Mouse (Mus musculus) kidney, postnatal 4 days (tissue): ENCODE results near the gene Pdpk1.
"Not testable (repeated sequence)": the region's sequence is repeated elsewhere in the genome, so short reads cannot be mapped to it uniquely, and the experiment has no call there.

ENCODE experiments used
- DNase-seq, 2 experiments: peaks; one replicate each; pipeline ENCODE4 v3.0.0; 2021; ENCODE audit warnings: mixed read lengths in 2 of 2

Pdpk1 gene

GRCm38 (mm10) chr17:24162584-24163175 lies 12.0 kb upstream of the Pdpk1 start:
- DNase-seq = peak; percentile 57 to 71

DNA sequence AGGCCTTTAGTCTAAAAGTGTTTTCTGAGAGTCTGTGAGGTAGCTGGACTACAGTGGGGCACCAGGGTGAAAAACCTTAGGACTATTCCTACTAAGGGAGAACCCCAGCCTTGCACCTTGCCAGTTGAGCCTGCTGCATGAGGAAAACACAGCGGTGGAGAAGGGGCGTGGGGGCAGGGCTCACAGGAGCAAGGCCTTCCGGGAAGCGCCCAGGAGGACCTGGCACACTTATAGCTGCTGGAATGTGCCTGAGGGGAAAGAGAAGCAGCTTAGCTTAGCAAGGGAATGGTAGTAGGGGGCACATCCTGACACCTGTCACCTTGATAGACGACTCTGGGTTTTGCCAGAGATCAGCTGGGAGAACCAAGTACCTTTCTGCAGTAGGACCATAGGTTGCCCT lies 10.7 kb upstream of the Pdpk1 start:
- peak in 1 of 2 experiments; percentile 16 for DNase-seq

DNA sequence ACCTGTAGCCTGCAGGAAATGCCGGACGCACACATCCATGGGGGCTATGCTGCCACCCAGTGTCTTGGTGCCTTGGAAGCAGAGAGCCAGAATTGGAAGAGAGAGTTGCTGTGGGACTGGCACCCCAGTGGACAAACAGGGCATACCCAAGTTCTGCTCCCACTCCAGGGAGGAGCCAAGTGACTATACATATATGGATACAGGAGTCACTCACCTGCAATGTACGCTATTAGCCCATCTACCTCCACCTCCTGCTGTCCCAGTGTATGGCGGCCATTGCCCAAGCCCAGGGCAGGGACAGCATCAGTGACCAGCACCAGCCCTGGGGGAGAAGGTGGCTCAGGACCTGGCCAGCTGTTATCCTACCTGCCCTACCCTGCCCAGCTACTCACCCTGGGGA lies 6.8 kb upstream of the Pdpk1 start:
- no peak for DNase-seq

- DNase-seq = no peak
These were observed 6.4 kb upstream of the Pdpk1 start for GRCm38 (mm10) chr17:24157121-24157520.

DNA sequence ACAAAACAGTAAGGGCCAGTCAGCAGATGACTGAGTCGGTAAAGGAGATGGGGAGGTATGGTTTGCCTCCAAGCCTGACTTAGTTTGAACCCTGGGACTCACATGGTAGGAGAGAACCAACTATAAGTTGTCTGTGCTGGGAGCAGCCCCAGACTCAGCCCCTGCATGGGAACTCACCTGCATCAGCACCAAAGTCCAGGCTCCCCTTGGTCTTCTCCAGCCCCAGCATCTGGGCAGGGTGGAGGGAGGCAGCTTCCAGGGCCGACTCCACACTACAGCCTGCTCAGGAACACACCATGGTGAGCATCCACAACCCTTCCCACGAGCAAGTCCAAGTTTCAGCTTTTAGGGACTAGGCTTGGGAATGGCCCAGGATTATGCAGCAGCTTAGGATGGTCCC lies 5.7 kb upstream of the Pdpk1 start:
- DNase-seq = no peak

DNA sequence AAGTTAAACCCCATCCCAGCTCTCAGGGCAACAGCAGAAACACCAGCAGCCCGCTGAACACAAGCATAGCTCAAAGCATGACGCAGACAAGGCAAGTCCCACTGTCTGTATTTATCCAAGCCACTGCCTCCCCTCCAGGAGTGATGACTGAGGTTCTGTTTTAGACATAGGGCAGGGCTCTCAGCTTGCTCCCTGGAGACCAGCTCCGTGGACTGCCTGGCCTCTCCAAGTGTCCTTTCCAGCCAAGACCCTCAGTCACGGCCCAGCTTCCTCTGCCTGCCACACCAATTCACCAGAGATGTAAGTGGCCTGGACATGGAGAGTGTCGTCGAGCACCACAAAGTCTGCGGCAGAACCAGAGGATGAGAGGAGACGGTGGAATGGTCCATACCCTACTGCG lies 5.0 kb upstream of the Pdpk1 start:
- no peak for DNase-seq

DNA sequence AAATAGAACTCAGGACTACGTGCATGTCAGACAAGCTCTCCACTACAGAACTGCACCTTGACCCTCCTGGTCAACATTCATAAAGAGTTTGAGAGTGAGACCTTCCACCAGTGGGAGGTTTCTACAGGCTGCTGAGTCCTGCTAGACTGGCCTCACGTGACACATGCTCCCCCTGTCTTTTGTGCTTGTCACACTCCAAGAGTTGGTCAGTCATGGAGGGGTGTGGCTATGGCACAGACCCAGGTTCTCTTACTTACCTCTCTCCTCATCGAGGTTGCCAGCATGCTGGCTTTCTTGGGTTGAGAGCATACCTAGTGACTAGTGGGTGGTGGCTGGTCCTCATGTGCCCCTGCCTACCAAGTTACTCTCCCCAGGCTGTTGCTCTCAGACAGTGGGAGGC lies 3.7 kb upstream of the Pdpk1 start:
- peak; percentile 47 to 67 for DNase-seq

- DNase-seq = peak; percentile 88 to 92
These were observed 1.3 kb upstream of the Pdpk1 start for GRCm38 (mm10) chr17:24151890-24152563.

- DNase-seq = no peak
These were observed 658 bp upstream of the Pdpk1 start for GRCm38 (mm10) chr17:24151382-24151781.

DNA sequence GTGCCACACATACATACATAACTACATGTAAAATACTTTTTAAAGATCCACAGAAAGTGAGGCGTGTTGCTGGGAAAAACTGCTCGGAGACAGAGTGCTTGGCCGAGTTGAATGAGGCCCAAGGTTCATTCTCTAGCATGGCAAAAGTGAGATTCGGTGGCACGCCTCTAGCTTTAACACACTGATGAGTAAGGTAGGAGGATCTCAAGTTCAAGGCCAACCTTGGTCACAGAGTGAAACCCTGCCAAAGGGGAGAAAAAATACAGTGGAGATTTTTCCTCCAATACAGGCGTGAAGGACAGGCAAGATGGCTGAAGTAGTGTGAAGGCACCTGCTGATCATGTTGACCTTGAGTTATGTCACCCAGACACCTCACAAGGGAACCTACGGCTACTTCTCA lies 1.3 kb downstream of the Pdpk1 start:
- DNase-seq = no peak

- DNase-seq = no peak
These were observed 7.8 kb downstream of the Pdpk1 start for GRCm38 (mm10) chr17:24142897-24143296.

DNA sequence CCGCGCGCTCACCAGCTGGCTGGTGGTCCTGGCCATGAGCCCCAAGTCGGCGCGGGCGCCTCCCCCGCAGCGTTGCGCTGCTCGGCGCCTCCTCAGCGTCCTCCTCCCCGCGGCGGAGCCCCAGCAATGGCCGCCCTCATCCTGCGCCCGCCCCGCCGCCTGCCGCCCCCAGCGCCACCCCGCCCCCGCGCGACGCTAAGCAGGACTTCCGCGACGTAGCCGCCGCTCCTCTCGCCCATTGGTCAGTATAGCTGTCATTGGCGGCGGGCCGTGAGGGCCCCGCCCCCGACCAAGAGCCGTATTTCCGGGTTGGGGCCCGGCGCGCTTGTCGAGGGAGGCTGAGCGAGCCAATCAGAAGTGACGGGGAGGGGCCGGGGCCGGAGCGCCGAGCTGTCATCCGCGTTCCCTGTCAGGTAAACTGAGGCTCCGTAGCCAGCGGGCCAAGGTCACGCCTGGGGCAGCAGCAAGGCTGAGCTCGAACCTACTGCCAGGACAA lies 9.3 kb downstream of the Pdpk1 start:
- peak; percentile 97 to 99 for DNase-seq

GRCm38 (mm10) chr17:24140845-24141424 lies 9.8 kb downstream of the Pdpk1 start:
- peak; percentile 59 to 75 for DNase-seq

- DNase-seq = no peak
These were observed 10.8 kb downstream of the Pdpk1 start for GRCm38 (mm10) chr17:24139968-24140367.

GRCm38 (mm10) chr17:24139256-24139655 lies 11.5 kb downstream of the Pdpk1 start:
- no peak for DNase-seq

GRCm38 (mm10) chr17:24137226-24137880 lies 13.4 kb downstream of the Pdpk1 start:
- DNase-seq = no peak

DNA sequence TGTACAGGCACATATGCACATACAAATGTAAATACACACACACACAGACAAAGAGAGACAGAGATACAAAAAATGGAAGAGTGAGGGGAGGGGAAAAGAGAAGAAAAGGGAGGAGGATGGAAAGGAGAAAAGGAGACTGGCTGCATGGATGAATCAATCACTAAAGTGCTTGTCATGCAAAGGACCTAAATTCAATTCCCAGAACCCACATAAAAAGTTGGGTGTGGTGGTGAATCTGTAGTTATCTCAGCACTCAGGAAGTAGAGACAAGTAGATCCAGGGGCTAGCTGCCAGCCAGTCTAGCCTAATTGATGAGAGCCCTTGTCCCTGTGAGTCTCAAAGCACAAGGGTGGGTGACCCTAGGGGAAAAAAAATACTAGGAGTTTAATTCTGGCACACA lies 16.7 kb downstream of the Pdpk1 start:
- DNase-seq = no peak

DNA sequence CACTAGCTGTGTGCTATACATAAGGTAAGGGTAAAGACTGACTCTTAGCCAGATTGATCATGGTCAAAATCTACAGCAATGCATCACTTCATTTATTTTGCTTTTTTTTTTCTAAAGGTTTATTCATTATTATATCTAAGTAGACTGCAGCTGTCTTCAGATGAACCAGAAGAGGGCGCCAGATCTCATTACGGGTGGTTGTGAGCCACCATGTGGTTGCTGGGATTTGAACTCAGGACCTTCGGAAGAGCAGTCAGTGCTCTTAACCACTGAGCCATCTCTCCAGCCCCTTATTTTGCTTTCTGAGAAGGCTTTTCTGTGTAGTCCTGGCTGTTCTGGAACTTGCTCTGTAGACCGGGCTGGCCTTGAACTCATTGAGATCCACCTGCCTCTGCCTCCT lies 17.8 kb downstream of the Pdpk1 start:
- DNase-seq = not testable (repeated sequence)

GRCm38 (mm10) chr17:24131570-24131969 lies 19.2 kb downstream of the Pdpk1 start:
- peak in 1 of 2 experiments; percentile 29 for DNase-seq

- DNase-seq = not testable (repeated sequence)
These were observed 21.5 kb downstream of the Pdpk1 start for GRCm38 (mm10) chr17:24129246-24129645.

DNA sequence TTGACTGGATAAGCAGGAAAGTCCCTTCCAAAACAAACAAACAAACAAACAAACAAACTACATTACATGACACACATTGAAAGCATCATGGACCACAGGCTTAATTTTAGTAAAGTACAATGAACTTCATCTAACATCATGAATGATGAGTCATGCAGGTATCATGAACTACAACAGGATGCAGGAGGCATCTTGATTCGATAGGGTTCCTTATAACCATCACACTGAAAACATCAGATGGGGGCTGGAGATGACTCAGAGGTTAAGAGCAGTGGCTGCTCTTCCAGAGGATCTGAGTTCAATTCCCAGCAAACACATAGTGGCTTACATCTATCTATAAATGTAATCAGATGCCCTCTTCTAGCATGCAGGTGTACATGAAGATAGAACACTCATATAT lies 23.1 kb downstream of the Pdpk1 start:
- DNase-seq = no peak

- DNase-seq = no peak
These were observed 23.9 kb downstream of the Pdpk1 start for GRCm38 (mm10) chr17:24126801-24127200.

DNA sequence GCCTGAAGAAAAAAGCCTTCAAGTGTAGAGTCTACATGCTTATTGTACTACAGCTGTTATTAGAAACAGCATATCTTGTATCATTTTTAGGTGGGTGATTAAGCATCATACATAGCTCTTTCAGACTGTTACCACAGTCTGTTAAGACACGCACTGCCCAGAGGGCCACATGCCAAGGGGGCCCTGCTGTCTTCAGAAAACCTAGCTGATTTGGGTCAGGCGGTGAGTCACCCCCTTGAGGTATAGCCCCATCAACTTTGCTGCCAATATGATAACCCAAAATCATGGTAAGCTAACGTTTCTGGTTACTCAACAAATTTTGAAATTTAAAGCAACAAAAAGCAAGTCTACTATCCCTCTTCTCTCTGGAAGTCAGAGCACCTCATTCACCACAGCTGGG lies 31.3 kb downstream of the Pdpk1 start:
- DNase-seq = no peak

DNA sequence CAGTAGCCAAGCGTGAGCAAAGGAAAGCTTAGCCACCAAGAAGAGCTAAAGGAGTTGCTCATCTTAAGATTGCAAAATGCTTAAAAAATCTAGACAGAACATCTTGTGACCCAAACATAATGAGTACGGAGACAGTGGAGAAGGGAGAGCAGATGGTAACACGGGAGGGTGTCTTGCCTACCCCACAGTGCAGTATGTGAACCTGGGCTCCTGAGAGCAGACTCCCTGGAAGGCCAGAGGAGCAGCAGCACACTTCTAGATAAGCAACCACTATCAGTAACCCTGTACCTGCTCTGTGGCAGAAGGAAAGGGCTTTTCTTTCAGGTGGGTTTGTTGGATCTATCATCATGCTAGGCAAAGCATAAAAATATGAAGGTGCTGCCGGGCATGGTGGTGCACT lies 37.7 kb downstream of the Pdpk1 start:
- DNase-seq = no peak
